Mouse (Mus musculus) activated CD4-positive, CD25-positive, alpha-beta regulatory T cell (primary cell): ENCODE measurements around the gene Scand1. TPM values are rescaled to one million over a fixed set of nuclear protein-coding genes. Genes with fewer than 3 reads are reported as not detected.

Experiments used
- polyA plus RNA-seq, 2 experiments: library from polyadenylated mRNA; unstranded; fragments of 100-300 nt; shearing (Covaris generic); gene quantifications; one replicate each; pipeline ENCODE4 v1.2.1; 2017

Gene Scand1
- polyA plus RNA-seq, result 100 to 1,000 TPM; 151 to 181 TPM

DNA sequence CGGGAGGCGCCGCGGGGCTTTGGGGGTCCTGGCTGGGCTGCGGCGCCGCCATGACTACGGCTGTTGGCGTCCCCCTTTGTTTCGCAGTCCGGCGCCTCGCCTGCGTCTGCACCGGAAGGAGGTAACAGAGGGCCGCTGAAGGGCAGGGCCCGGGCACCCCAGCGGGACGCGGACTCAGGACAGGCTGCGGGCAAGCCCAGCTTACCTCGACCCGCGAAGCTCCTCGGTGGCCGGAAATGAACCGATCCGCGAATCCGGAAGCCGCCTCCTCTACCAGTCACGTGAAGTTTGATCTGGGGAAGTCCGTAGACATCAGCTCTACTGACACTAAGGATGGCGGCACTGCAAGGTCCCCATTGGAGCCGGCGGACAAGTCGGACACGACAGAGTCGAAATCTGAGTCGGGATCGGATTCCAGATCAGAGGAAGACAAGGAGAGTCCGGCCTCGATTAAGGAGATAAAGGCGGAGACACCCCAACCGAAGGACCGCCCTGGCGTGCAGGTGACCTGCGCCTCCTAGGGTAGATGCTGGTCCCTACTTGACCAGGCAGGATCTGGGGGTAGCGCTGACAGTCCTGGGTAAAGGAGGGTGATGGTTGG, at the start of gene Scand1, which contains the start of gene Cnbd2:
Scand1 (minus strand) TSS at position 408 of the 601 bp plus-strand sequence.
Cnbd2 (plus strand) TSS at position 3 of the 601 bp plus-strand sequence.

Other genes with a start within 250 kb of the Scand1 start
- under 1 TPM; 0.27 to 0.60 TPM for gene Spag4, start 247.5 kb downstream of the Scand1 start, polyA plus RNA-seq
- 100 to 1,000 TPM in 1 of 2 experiments, 10 to 100 TPM in 1; 99.2 to 101 TPM for gene Cpne1, start 200.7 kb downstream of the Scand1 start, polyA plus RNA-seq
- gene Rbm12, start 200.7 kb downstream of the Scand1 start, polyA plus RNA-seq, result 10 to 100 TPM; 22.7 to 30.1 TPM
- gene Gm28036, start 185.6 kb downstream of the Scand1 start, polyA plus RNA-seq, result 10 to 100 TPM; 14.5 to 20.1 TPM
- 100 to 1,000 TPM; 177 to 202 TPM for gene Romo1, start 168.7 kb downstream of the Scand1 start, polyA plus RNA-seq
- 10 to 100 TPM; 55.4 to 63.2 TPM for gene Nfs1, start 168.5 kb downstream of the Scand1 start, polyA plus RNA-seq
- 100 to 1,000 TPM; 791 to 895 TPM for gene Rbm39, start 132.5 kb downstream of the Scand1 start, polyA plus RNA-seq
- gene Phf20, start 116.2 kb downstream of the Scand1 start, polyA plus RNA-seq, result 10 to 100 TPM; 53.5 to 76.8 TPM
- 1 to 10 TPM; 3.8 to 4.1 TPM for gene Cnbd2, start 405 bp downstream of the Scand1 start, polyA plus RNA-seq
- under 1 TPM; 0.33 to 0.77 TPM for gene Epb41l1, start 108.2 kb upstream of the Scand1 start, polyA plus RNA-seq
- gene Aar2, start 234.9 kb upstream of the Scand1 start, polyA plus RNA-seq, result 10 to 100 TPM; 24.7 to 27.8 TPM